Mouse (Mus musculus) urinary bladder, postnatal 0 days (tissue): ENCODE measurements around the gene Il4. TPM values are rescaled to one million over a fixed set of nuclear protein-coding genes. Genes with fewer than 3 reads are reported as not detected.

Experiments
- polyA plus RNA-seq: library from polyadenylated mRNA; unstranded; fragments of >200 nt; fragmentation: Nextera tagmentation; extraction: Ambion mirVana; gene quantifications from 2 replicates; pipeline ENCODE4 v1.2.1, GENCODE M21; 2015

The Il4 gene
- 0.25 TPM in 1 of 2 replicates, not detected in the other for polyA plus RNA-seq

GRCm38 (mm10) chr11:53618619-53619198 is at the start of gene Il4:
Gene Il4 (minus strand): TSS chr11:53618669.

GRCm38 (mm10) chr11:53634556-53634955 is 16.1 kb upstream of the Il4 start, which contains the start of gene Il13:
Gene Il13 (minus strand): TSS chr11:53634702.

GRCm38 (mm10) chr11:53567224-53568014 is 51.0 kb downstream of the Il4 start, which contains the start of gene Kif3a:
Gene Kif3a (plus strand): TSS chr11:53567379.

Other genes starting within 250 kb of the Il4 start
- 0.26 TPM in 1 of 2 replicates, not detected in the other for gene Leap2, start 195.5 kb downstream of the Il4 start, polyA plus RNA-seq
- gene Uqcrq, start 187.8 kb downstream of the Il4 start, polyA plus RNA-seq, result 931 and 948 TPM in 2 replicates
- gene Gdf9, start 187.6 kb downstream of the Il4 start, polyA plus RNA-seq, result 0.54 and 0.88 TPM in 2 replicates
- gene Gm10447, start 161.6 kb downstream of the Il4 start, polyA plus RNA-seq, result 0.22 and 0.35 TPM in 2 replicates
- gene Shroom1, start 161.5 kb downstream of the Il4 start, polyA plus RNA-seq, result 2.8 and 4.9 TPM in 2 replicates
- gene Gm9837, start 148.2 kb downstream of the Il4 start, polyA plus RNA-seq, result not detected in 2 replicates
- gene Gm9945, start 138.5 kb downstream of the Il4 start, polyA plus RNA-seq, result not detected in 2 replicates
- 1.7 and 1.8 TPM in 2 replicates for gene Sowaha, start 138.4 kb downstream of the Il4 start, polyA plus RNA-seq
- 20.6 and 25.3 TPM in 2 replicates for gene Sept8, start 99.4 kb downstream of the Il4 start, polyA plus RNA-seq
- 29.2 and 31.0 TPM in 2 replicates for gene Kif3a, start 51.3 kb downstream of the Il4 start, polyA plus RNA-seq
- gene Il13, start 16.0 kb upstream of the Il4 start, polyA plus RNA-seq, result not detected in 2 replicates
- 15.3 and 19.4 TPM in 2 replicates for gene Rad50, start 88.7 kb upstream of the Il4 start, polyA plus RNA-seq
- not detected in 2 replicates for gene Il5, start 102.1 kb upstream of the Il4 start, polyA plus RNA-seq
- 15.4 and 15.5 TPM in 2 replicates for gene Irf1, start 151.3 kb upstream of the Il4 start, polyA plus RNA-seq
- gene Gm17334, start 154.5 kb upstream of the Il4 start, polyA plus RNA-seq, result 0.18 and 0.24 TPM in 2 replicates
- gene Gm12216, start 240.6 kb upstream of the Il4 start, polyA plus RNA-seq, result 1.2 and 1.6 TPM in 2 replicates